9 mouse cellular contexts compared by ENCODE assay signal in the genomic region with DNA sequence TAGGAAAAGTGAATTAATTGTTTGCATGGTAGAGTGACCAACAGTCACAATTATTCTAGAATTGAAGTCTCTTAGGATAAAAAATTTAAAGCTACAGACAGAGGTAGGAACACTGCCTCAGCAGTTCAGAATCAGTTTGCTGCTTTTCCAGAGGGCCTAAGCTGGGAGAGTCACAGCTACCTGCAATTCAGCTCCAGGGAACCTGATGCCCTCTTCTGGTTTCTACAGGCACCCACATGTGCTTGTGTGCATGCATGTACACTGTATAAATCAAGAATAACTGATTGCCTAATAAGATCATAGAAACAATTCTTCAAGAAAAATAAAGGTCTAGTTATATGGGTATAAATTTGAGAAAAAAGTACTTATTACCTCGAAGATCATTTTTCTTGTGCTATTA.
A peak's percentile ranks its signal among the peaks of the same experiment; 100 is the strongest.
DNase-seq lines count a peak whose midpoint lies in the region; ATAC-seq lines count a peak whose summit lies in the region.
"Had no signal": no experiment of that assay in that cellular context is flagged by ENCODE, and none has a peak within 500 bp of the region (broad histone marks: within the 10 kb centered on the region; RNA-seq: fewer than 3 reads in every experiment).

No protein-coding gene starts in this region.

- no peaks in the 10 kb centered on the region for H3K4me1 ChIP-seq in hindbrain, embryonic 16.5 days (ENCODE audit: control insufficient read depth, insufficient read depth, low read depth, low read length)
- no peaks in the 10 kb centered on the region for H3K4me1 ChIP-seq in hindbrain, embryonic 13.5 days (replicated peaks)
- no peaks in the 10 kb centered on the region for H3K4me1 ChIP-seq in midbrain, embryonic 11.5 days (ENCODE audit: control insufficient read depth, insufficient read depth, low read length)
- H3K4me1 ChIP-seq in midbrain, embryonic 10.5 days, result no peaks in the 10 kb centered on the region
- H3K4me1 ChIP-seq: neural tube, embryonic 12.5 days had no signal

- H3K4me3 ChIP-seq in hindbrain, embryonic 16.5 days (ENCODE audit: low read length), result no peak overlapping the region
- no peak overlapping the region for H3K4me3 ChIP-seq in hindbrain, embryonic 13.5 days
- H3K4me3 ChIP-seq in midbrain, embryonic 11.5 days (ENCODE audit: low read depth, low read length), result no peak overlapping the region
- no peak overlapping the region for H3K4me3 ChIP-seq in midbrain, embryonic 10.5 days
- H3K4me3 ChIP-seq: neural tube, embryonic 12.5 days had no signal

- H3K27me3 ChIP-seq in hindbrain, embryonic 16.5 days (replicated peaks; ENCODE audit: control insufficient read depth, insufficient read depth, low read length), result no peaks in the 10 kb centered on the region
- no peaks in the 10 kb centered on the region for H3K27me3 ChIP-seq in hindbrain, embryonic 13.5 days
- no peaks in the 10 kb centered on the region for H3K27me3 ChIP-seq in midbrain, embryonic 11.5 days (ENCODE audit: control insufficient read depth, insufficient read depth, low read length)
- no peaks in the 10 kb centered on the region for H3K27me3 ChIP-seq in midbrain, embryonic 10.5 days (ENCODE audit: low read depth, poor library complexity, severe bottlenecking)
- H3K27me3 ChIP-seq: neural tube, embryonic 12.5 days had no signal

- no peaks in the 10 kb centered on the region for H3K36me3 ChIP-seq in hindbrain, embryonic 16.5 days (ENCODE audit: control insufficient read depth, insufficient read depth, low read length)
- no peaks in the 10 kb centered on the region for H3K36me3 ChIP-seq in hindbrain, embryonic 13.5 days
- H3K36me3 ChIP-seq in midbrain, embryonic 11.5 days (ENCODE audit: control insufficient read depth, insufficient read depth, low read length), result no peaks in the 10 kb centered on the region
- no peaks in the 10 kb centered on the region for H3K36me3 ChIP-seq in midbrain, embryonic 10.5 days
- H3K36me3 ChIP-seq: neural tube, embryonic 12.5 days had no signal

- no peak overlapping the region for H3K27ac ChIP-seq in hindbrain, embryonic 16.5 days (ENCODE audit: low read depth, low read length)
- no peak overlapping the region for H3K27ac ChIP-seq in hindbrain, embryonic 13.5 days
- no peak overlapping the region for H3K27ac ChIP-seq in midbrain, embryonic 11.5 days (ENCODE audit: low read depth, low read length)
- H3K27ac ChIP-seq in midbrain, embryonic 10.5 days (replicated peaks), result no peak overlapping the region
- H3K27ac ChIP-seq: neural tube, embryonic 12.5 days had no signal

- peak; percentile 67 for DNase-seq in midbrain, embryonic 11.5 days (ENCODE audit: low spot score, missing footprints)
- DNase-seq in midbrain, embryonic 10.5 days (ENCODE audit: low spot score), result no peak
- peak; percentile 74 for DNase-seq in brain, adult 2 months (ENCODE audit: low read depth, low spot score)
- peak; percentile 2 to 4 for DNase-seq in kidney, postnatal 4 days
- no peak for DNase-seq in gastrocnemius, postnatal 4 days (ENCODE audit: low spot score in 2 of 2)

- H3K4me2 ChIP-seq in hindbrain, embryonic 16.5 days (ENCODE audit: low read length), result no peak overlapping the region
- no peak overlapping the region for H3K4me2 ChIP-seq in hindbrain, embryonic 13.5 days
- no peak overlapping the region for H3K4me2 ChIP-seq in midbrain, embryonic 11.5 days
- H3K4me2 ChIP-seq: heart, embryonic 11.5 days; neural tube, embryonic 12.5 days had no signal

- 74% methylated on average over 1 of the region's 1 CpGs for WGBS in hindbrain, embryonic 16.5 days
- WGBS in hindbrain, embryonic 13.5 days, result 89% methylated on average over 1 of the region's 1 CpGs
- WGBS in midbrain, embryonic 11.5 days, result 83% methylated on average over 1 of the region's 1 CpGs
- 86% methylated on average over 1 of the region's 1 CpGs for WGBS in midbrain, embryonic 10.5 days

- 0 out of 2 replicates have a peak, but pooled peaks have one; percentile 56 for ATAC-seq in hindbrain, embryonic 16.5 days
- ATAC-seq in hindbrain, embryonic 13.5 days (ENCODE audit: low FRiP score), result no peak
- no peak; the same call in 1 of the 2 replicates for ATAC-seq in midbrain, embryonic 11.5 days (ENCODE audit: low FRiP score)

- no peaks in the 10 kb centered on the region for H3K9me3 ChIP-seq in hindbrain, embryonic 16.5 days (ENCODE audit: control insufficient read depth, low read length)
- no peaks in the 10 kb centered on the region for H3K9me3 ChIP-seq in hindbrain, embryonic 13.5 days
- H3K9me3 ChIP-seq in midbrain, embryonic 11.5 days (ENCODE audit: control insufficient read depth, low read length), result no peaks in the 10 kb centered on the region
- H3K9me3 ChIP-seq in midbrain, embryonic 10.5 days (replicated peaks), result no peaks in the 10 kb centered on the region
- H3K9me3 ChIP-seq: neural tube, embryonic 12.5 days had no signal

- H3K9ac ChIP-seq in hindbrain, embryonic 16.5 days (ENCODE audit: low read depth, low read length), result no peak overlapping the region
- no peak overlapping the region for H3K9ac ChIP-seq in hindbrain, embryonic 13.5 days
- H3K9ac ChIP-seq in midbrain, embryonic 11.5 days (ENCODE audit: low read length), result no peak overlapping the region
- H3K9ac ChIP-seq: neural tube, embryonic 12.5 days had no signal

Comparison
In these comparisons a context has a peak if more than half of its experiments do, and no peak if none do; other contexts are left out.
1. DNase-seq: peak in midbrain, embryonic 11.5 days (single experiment), brain, adult 2 months (single experiment) and kidney, postnatal 4 days (2 of 2); none in midbrain, embryonic 10.5 days (single experiment) and gastrocnemius, postnatal 4 days (0 of 2).